Mouse (Mus musculus) lung, postnatal 0 days (tissue): ENCODE results near the gene Cfdp1.

Experiments used
- CTCF ChIP-seq: IDR thresholded peaks from 2 replicates; pipeline ENCODE4 v1.5.1; 2016; ENCODE audit warnings: antibody characterized with exemption, mild to moderate bottlenecking
- EP300 ChIP-seq: IDR thresholded peaks from 2 replicates; pipeline ENCODE4 v1.6.1; 2016; ENCODE audit warnings: antibody characterized with exemption, mild to moderate bottlenecking, control low read depth

- TF ChIP-seq CTCF = no peak
- TF ChIP-seq EP300 = no peak
These were observed 38.5 kb upstream of the Cfdp1 start for GRCm38 (mm10) chr8:111892615-111893014.
